Mouse (Mus musculus): ENCODE data around the gene Itprip.

GRCm38 (mm10) chr19:47908961-47909371 lies 10.1 kb downstream of the Itprip start:
- TF ChIP-seq CTCF (IDR thresholded peaks at IDR 0.05; ENCODE audit: low read depth) (no peak), EP300 (IDR thresholded peaks at IDR 0.05; ENCODE audit: low read depth) (no peak)
